Mouse (Mus musculus) left cerebral cortex, postnatal 25 days (tissue): ENCODE data around the gene Capn8. TPM values are rescaled to one million over a fixed set of nuclear protein-coding genes. Genes with fewer than 3 reads are reported as not detected.
"Not testable (repeated sequence)": the region's sequence is repeated elsewhere in the genome, so short reads cannot be mapped to it uniquely, and the experiment has no call there.

Source experiments
- DNase-seq, 2 experiments: peaks; one replicate each; pipeline ENCODE4 v3.0.0; 2022; ENCODE audit warnings: low spot score in 2 of 2, mixed read lengths in 1 of 2
- intact Hi-C: fragments of 180-260 bp; cut with DNase I; formaldehyde crosslinking; loops from one replicate; pipeline ENCODE4 v1.15.1; 2025
- total RNA-seq, 2 experiments: library from RNA; stranded (reverse); gene quantifications; 2 replicates each; pipeline ENCODE4 v1.2.3; 2021

The Capn8 gene
- total RNA-seq, 2 experiments from 2014 or later: not detected

DNA sequence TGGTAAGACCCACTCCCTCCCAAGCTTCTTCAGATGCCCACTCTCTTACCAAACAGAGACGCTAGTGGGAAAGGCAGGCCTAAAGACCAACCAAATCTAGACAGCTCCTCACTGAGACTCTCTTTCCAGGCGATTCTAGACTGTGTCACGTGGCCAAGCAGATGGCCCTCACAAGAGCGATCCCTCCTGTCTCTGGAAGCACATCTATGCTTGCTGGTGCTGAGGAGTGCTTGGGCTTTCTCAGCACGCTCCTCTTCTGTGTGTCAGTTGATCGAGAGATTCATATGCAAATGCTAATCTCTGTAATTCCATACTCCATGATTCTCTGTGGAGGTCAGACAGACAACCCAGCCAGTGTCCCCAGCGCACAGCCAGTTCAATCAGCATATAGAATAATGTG lies 26.7 kb downstream of the Capn8 start:
- no peak for DNase-seq
- intact Hi-C loops: no loop called here

DNA sequence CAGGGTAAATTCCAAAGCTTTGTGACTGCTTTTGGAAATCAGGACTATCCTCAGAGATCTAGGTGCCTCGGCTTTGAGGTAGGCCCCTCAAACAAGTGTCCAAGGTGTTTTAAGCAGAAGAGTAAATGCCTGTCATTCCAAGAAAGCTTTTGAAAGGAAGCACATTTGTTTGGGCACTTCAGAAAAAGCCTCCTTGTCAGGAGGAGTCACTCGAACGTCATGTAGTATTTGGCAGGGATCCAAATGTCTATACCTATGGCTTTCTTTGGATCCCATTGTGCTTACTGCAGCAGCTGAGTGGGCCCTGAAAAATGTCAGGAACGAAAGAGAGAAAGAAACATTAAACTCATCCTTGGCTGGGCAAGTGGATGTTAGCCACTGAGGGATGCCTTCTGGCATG lies 27.6 kb downstream of the Capn8 start:
- no peak for DNase-seq
- intact Hi-C loops: no loop called here

DNA sequence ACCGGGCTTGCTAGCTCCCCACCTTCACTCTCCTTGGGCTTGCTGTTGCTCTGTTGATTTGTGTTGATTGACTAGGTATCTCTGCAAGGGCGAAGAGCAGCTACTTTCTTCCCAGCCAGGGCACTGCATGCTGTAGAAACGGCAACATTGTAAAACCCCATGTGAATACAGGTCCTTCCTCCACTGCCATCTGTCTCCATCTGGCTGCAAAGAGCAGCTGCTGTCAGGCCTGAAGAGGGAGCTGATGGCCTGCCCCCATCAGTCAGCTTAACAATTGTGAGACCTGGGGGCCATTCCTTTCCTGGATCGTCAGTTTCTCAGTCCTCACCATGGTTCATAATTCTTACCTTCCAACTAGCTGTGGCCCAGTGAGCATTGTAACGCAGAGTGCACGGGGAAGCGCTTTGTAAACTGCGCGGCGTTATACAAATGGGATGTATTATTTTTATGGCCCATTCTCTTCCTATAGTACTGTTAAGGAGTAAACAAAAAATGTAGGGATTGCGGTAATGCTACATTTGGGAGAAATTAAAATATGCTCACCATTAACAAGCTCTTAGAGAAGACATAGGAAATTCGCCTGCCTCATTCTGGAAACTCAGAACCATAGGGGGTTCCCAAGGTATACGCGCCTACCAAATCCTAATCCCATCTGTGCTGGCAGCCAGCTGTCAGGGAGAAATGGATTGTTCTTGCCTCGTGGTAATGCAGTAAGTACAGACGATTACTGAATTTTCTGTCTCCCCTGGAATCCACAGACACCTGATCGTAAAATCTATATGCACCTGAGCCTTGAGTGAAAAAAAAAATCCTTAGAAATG lies 40.7 kb downstream of the Capn8 start:
- DNase-seq: peak in 1 of 2 experiments; percentile 9

DNA sequence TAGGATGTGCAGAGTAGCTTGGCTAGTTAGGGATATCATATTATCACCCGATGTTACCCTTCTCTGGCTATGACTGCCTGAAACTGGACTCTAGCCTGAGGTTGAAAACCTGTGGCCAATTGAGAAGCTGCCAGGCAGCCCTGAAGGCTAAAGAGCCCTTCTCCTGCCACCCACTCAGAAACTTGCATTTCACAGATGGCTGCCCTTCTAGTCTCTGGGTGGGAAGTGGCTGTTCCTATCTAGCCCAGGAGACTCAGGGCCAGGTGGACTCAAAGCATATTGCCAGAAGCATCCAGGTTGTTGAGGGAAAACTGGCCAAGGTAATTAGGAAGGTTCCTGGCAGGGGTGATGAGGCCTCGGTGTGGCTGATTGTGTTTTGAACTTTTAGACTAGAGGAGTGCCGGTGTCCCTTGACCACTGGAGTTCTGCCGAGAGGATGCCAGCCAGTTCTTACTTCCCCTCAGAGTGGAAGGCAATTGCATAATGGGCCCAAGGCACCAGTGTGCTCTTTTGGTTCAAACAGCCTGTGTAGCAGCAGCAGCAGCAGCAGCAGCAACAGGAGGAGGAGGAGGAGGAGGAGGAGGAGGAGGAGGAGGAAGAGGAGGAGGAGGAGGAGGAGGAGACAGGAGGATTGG lies 45.0 kb downstream of the Capn8 start:
- intact Hi-C loops: no loop called here
- no peak for DNase-seq

More for the DNA sequence above, 40.7 kb downstream of the Capn8 start:
- intact Hi-C loops: no loop called here

DNA sequence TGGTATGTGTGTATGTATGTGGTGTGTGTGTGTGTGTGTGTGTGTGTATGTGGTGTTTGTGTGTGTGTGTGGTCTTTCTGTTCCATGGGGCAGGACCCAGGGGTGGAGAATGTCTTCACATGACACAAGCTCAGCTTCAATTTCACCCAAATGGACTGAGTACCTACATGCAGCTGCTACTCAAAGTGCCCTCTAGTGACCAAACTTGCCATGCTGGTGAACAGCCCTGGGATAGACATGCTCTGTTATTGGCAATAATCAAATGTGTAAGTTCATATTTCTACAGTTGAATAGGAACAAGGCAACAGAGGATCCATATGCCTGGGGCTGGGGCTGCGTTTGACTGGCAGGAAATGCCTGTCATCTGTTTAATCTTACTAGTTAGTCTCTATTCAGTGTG lies 50.7 kb downstream of the Capn8 start:
- intact Hi-C loops: no loop called here

DNA sequence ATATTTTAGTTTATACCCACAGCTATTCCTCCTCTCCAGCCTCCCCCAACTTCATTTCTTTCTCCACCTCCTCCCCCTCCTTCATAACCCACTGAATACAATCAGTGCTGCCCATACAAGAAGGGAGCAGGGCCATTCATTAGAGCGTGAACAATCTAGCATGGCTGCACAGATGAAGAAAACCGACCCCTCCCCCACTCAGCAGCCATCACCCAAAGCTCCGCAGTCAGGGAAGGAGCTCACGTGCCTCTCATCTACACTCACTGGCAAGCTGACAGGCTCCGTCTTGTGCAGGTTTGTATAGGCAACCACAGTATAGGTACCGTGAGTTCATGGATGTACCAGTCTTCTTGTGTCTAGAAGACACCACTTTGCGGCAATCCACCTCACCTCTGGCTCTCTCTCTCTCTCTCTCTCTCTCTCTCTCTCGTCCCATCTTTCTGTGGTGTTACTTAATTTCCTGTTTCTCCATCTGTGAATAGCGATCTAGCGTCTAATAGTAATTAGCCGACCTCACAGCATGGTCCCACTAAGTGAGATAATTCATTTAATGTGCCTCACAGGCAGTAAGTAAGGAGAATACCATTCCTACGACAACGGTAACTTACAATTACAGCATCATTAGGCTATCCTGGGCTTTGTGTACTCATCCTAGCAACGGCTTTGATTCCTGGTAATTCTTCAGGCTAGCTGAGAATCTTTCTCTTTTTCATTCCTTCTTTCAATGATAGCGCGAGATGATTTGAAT lies 53.6 kb downstream of the Capn8 start:
- DNase-seq: no peak
- intact Hi-C loops: no loop called here

More for the DNA sequence above, 50.7 kb downstream of the Capn8 start:
- no peak for DNase-seq

DNA sequence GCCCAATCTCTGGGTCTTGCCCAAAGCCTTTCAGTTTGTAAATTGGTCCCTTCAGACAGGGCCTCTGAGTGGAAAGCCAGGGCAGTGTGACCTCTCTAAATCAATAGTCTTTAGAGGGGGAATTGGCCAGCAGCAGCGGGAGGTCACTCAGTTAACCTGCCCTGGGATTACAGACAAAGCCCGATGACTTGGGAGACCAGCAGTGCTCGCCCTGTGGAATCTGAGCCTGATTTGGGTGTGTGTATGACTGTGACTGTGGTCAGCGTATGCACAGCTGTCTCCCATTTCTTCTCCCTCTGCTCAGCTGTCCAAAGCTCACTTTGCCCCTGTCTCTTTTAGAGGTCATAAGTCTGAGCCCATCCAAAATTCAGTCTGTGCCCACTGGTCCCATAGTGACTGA lies 55.7 kb downstream of the Capn8 start:
- intact Hi-C loops: no loop called here
- DNase-seq: no peak

DNA sequence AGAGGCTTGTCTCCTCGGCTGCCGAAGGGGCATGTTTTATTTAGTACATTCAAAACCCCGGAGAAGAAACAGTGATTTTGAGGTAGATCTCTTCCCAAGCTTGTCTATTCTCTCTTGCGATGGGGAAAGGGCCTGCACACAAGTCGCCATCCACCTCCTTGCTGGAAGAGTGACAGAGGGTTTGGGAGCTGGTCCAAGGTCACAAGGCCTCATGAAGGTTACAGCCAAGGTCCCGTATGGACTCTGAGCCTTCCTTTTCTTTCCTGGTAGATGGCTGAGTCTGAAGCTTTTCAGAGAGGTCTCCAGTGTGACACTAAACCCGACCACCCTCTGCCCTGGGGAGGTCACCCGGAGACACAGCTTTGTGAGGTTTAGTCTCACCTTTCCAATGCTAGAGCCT lies 56.4 kb downstream of the Capn8 start:
- intact Hi-C loops: no loop called here
- no peak for DNase-seq

DNA sequence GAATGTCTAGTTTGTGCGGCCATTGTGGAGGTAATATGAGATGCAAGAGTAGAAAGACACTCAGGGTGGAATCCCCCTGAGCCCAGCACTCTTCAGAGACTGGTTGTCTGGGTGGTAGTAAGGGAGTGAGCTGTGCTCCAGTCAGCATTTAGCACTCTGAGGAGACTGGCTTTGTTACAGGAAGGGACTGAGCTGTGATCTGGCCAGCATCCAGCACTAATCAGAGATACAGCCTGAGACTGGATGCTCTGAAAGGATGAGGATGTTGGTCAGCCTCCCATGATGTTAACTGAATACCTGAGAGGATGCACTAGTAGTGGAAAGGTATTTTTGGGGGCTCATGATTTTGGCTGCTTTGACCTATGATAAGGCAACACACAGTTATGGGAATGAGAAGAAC lies 61.4 kb downstream of the Capn8 start:
- no peak for DNase-seq
- intact Hi-C loops: no loop called here

DNA sequence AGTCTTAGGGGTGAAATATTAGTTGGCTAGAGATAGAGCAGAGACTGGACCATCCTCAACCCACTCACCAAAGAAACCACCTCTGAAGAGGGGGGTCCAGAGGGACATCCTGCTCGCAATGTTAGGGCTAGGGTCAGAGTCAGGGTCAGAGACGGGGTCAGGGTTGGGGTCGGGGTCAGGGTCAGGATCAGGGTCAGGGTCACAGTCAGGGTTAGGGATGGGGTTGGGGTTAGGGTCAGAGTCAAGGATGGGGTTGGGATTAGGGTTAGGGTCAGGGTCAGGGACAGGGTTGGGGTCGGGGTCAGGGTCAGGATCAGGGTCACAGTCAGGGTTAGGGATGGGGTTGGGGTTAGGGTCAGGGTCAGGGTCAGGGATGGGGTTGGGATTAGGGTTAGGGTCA lies 64.4 kb downstream of the Capn8 start:
- intact Hi-C loops: no loop called here
- DNase-seq: no peak

DNA sequence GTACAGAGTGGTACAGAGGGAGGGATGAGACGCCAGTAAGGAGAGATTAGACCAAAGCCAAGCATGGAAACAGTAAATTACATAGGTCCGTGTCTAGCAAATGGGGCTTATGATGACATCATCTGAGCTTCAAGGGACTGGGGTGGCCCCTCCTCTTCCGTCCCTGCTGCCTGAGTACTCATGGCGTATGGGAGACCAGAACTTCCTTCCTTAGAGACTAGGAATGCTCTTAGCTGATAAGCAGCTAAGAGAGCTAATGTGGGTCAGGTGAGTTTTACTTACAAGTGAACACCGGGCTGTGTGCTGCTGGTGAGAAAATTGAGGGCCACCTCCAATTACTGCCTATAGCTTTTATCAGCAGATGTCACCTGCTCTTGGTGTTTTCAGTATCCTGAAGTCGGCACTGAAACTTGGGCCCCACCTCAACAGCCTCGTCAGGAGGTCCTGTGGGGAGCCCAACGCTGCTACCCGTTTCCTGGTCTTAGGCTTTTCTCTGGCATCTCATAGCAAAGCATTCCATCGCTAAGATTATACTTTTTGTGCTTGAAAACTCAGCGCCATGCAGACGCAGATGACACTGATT lies 69.0 kb downstream of the Capn8 start:
- DNase-seq: no peak
- intact Hi-C loops: no loop called here

DNA sequence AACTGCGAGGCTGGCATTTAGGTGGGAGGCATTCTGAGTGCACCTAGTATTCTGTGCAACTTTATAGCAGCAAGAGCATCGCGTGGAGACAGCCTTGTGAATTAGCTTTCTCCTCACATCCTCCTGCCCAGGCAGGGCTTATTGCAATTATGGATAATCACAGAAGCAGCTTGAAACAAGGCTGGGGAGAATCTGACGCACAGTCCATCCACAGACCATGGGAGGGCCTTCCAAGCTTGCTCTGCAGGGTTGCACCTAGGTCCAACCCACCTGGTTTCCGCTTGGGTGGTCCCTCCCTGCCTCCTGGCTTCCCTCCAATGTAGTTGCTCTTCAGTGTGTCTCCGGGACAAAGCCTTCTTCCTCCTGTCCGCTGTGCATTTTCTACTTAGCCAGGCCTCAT lies 74.2 kb downstream of the Capn8 start:
- intact Hi-C loops: no loop called here
- no peak for DNase-seq

DNA sequence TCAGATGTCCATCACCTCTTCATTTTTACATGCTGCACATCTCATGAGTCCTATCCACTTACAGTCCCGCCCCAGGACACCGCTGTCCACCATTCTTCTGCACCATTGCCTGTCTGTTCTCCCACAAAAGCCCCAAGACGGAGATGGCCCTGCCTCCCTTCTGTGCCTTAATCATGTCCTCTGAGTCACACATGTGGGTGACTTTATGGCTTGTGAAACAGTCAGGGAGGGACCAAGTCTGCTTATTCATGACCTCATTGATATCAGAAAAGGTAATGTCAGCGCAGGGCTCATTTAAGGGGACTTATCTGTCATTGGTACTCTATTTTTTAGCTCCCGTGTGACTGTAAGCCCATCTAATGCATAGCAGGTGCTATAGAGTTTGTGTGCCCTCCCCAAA lies 74.6 kb downstream of the Capn8 start:
- intact Hi-C loops: no loop called here
- no peak for DNase-seq

DNA sequence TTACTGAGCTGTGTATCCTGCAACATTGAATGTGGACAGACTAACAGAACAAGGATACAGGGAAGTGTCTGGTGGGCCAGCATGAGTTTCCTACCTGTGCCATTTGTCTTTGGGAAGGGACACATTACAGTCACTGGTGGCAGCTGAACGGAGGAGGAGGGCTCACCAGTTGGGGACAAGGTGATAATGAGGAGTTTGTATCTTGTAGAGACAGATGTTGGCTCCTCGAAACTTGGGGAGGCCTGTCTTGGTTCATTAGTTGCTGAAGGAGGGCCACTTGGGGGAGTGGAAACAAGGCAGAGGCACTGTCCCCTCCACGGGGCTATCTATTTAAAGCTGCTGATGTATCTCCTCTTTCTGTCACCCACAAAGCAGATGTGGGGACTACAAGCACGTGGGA lies 75.3 kb downstream of the Capn8 start:
- DNase-seq: no peak
- intact Hi-C loops: no loop called here

DNA sequence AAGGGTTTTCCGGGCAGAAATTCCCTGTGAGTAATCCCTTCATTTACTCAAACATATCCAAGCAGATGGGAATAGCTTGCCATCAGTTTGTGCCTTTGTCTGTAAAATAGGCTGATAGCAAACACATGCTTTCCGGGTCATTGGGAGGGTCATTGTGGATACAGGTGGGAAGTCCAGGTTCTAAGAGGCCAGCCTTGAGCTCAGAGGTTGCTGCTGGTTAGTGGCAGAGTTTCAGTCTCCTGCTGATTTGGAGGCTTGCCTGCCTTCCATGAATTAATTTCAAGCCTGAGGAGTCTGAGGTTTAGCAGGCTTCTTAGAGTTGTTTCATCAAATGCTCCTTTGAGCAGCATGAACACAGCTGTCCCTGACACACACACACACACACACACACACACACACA lies 78.0 kb downstream of the Capn8 start:
- intact Hi-C loops: no loop called here
- DNase-seq: no peak

DNA sequence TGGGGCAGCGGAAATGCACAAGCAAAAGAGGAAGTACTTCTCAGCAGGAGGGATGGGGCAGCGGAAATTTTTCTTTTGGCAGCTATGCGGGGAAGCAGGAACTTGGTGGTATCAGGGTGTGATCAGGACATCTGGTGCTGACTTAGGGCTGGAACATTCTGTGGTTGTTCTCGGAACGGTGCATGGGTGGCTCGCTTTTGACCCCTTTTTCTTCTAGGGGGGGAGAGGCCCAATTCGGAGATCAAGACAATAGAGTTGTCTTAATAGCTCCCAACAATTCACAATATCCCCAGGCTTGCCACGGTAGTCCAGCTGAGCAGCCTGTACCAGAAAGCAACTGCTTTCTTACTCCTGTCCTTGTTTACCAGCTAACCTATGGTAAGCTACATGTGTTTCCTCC lies 79.6 kb downstream of the Capn8 start:
- DNase-seq, intact Hi-C loops: not testable (repeated sequence)

DNA sequence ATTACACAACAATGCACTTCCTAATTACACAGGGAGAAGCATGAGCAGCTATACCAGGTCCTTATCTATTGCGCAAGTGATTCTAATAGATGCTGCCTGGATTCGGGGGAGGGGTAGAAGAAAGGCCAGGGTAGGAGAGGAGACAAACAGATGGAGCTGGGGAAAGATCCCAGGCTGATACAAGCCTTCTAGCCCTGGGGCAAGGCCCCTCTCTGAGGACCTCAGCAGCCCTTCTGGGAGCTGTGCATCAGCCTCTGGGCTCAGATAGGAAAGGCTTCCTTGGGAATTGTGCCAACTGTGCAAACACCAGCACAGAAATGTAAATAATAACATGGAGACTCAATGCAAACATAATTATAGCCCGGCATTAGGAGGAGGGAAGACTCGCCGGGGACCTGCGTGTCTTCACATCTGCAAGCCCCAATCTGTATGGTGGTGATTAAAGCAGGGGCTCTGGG lies 80.4 kb downstream of the Capn8 start:
- intact Hi-C loops: no loop called here
- DNase-seq: no peak

DNA sequence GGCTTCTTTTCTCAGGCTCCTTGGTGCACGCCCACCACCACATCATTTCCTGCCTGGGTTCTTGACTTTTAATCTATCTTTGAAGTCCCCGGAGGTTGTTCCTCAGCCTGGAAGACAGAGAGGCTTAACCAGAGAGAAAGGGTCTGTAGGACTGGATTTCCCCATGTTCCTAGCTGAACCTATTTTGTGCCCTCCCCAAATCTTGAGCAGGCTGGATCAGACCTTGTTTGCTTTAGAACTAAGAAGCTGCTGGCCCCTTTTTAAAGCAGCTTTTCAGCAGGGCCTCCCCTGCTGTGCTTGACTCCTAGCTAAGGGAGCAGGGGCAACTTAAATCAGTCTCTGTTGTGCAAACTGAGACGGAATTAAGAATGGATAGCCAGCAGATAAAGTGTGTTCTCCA lies 82.0 kb downstream of the Capn8 start:
- intact Hi-C loops: no loop called here
- no peak for DNase-seq

DNA sequence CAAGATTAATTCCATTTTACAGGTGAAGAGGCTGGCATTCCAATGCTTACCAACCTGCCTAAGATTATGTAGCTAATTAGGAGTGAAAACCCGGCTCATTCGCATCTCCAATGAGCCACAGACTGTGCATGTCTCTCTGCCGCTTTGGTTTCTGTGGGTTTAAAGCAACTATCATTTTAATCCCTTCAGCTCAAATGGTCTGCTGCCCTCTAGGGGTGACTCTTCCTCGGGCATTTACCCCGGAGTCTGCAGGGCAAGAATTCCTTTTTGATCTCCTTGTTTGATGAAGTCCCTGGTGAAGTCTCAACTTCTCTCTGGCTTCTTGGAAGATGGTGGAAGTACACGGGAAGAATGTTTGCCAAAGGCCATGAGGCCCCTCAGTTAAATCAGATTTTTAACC lies 93.0 kb downstream of the Capn8 start:
- intact Hi-C loops: loop anchor here (2.0 kb wide), 1 partner anchor 97 kb away; no protein-coding TSS in a partner anchor
- DNase-seq: peak; percentile 60 to 61

DNA sequence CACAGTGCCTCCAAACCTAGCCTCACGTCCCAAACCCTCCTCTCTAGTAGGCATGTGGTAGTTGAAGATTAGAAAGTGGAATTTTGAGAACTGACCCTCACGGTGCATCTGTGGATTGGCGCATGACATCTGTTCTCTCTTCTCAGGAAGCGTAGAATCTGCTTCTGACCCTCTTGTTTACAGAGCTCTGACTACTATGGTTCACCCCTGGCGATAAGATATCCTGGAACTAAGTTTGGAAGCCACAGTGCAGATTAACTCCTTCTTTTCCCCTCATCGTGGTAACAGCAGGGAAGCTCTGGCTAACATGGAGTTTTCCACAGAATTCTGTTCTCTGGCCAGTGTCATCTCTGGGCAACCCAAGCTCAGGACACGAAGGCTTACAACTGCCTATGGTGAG lies 95.6 kb downstream of the Capn8 start:
- intact Hi-C loops: no loop called here
- no peak for DNase-seq
